Mouse (Mus musculus) liver, postnatal 0 days (tissue): ENCODE results near the gene Sbf2. TPM values are rescaled to one million over a fixed set of nuclear protein-coding genes. Genes with fewer than 3 reads are reported as not detected.

Experiments
- ATAC-seq: fragments of 200-750 bp; cut with Nextera tagmentation; 2 replicates; pipeline ENCODE4 v1.8.0; 2017; ENCODE audit warnings: mild to moderate bottlenecking, moderate library complexity
- DNase-seq: peaks from one replicate; pipeline ENCODE4 v3.0.0-alpha.2; 2016
- H3K27ac ChIP-seq: fragments of 300-500 bp; sonication (generic); 2 replicates; pipeline ENCODE4 v1.5.1; 2014; ENCODE audit warnings: antibody characterized with exemption, moderate library complexity, mild to moderate bottlenecking, low read depth
- H3K27me3 ChIP-seq: fragments of 300-500 bp; sonication (generic); 2 replicates; pipeline ENCODE4 v1.6.1; 2014; ENCODE audit warnings: low read length, control low read depth, mixed read lengths; ENCODE audit not compliant: insufficient read depth
- H3K36me3 ChIP-seq: fragments of 300-500 bp; sonication (generic); replicated peaks from 2 replicates; pipeline ENCODE4 v1.6.1; 2014; ENCODE audit warnings: mild to moderate bottlenecking, control low read depth, low read length, moderate library complexity, mixed read lengths; ENCODE audit not compliant: insufficient read depth
- H3K4me1 ChIP-seq: fragments of 300-500 bp; sonication (generic); 2 replicates; pipeline ENCODE4 v1.6.1; 2014; ENCODE audit warnings: antibody characterized with exemption, mild to moderate bottlenecking, control low read depth; ENCODE audit not compliant: insufficient read depth
- H3K4me2 ChIP-seq: fragments of 300-500 bp; sonication (generic); 2 replicates; pipeline ENCODE4 v1.6.1; 2014; ENCODE audit warnings: low read depth, mild to moderate bottlenecking, low read length, moderate library complexity, mixed read lengths
- H3K4me3 ChIP-seq: fragments of 300-500 bp; sonication (generic); 2 replicates; pipeline ENCODE4 v1.5.1; 2014; ENCODE audit warnings: low read depth, low read length
- H3K9ac ChIP-seq: fragments of 300-500 bp; sonication (generic); replicated peaks from 2 replicates; pipeline ENCODE4 v1.6.1; 2014; ENCODE audit warnings: mild to moderate bottlenecking, moderate library complexity
- H3K9me3 ChIP-seq: fragments of 300-500 bp; sonication (generic); 2 replicates; pipeline ENCODE4 v1.6.1; 2016; ENCODE audit warnings: mild to moderate bottlenecking, control low read depth, low read length, mixed read lengths
- CTCF ChIP-seq: sonication (generic); IDR thresholded peaks from 2 replicates; pipeline ENCODE4 v1.5.1; 2016; ENCODE audit warnings: antibody characterized with exemption, low read depth
- EP300 ChIP-seq: IDR thresholded peaks from 2 replicates; pipeline ENCODE4 v1.6.1; 2016; ENCODE audit warnings: antibody characterized with exemption, low read depth, mild to moderate bottlenecking
- WGBS: fragments of 180-500 bp; shearing (Covaris S2); extraction: QIAGEN DNeasy Blood & Tissue Kit; methylation state at CpG from one replicate; pipeline ENCODE4 v1.1.7; 2014; ENCODE audit not compliant: insufficient replicate concordance; 5-methylcytosine and 5-hydroxymethylcytosine counted together
- polyA plus RNA-seq: library from polyadenylated mRNA; unstranded; fragments of >200 nt; fragmentation: Nextera tagmentation; extraction: Ambion mirVana; gene quantifications from 2 replicates; pipeline ENCODE4 v1.2.1, GENCODE M21; 2015

Gene Sbf2
- polyA plus RNA-seq, 1 experiment from 2014 or later, result 5.9 TPM

- no peak overlapping the region for H3K27ac ChIP-seq
- no peak overlapping the region for H3K9ac ChIP-seq
- WGBS, result 63% methylated on average over 6 of the region's 6 CpGs
- ATAC-seq, result no peak
- TF ChIP-seq CTCF, result no peak
- no peak for TF ChIP-seq EP300
- H3K36me3 ChIP-seq, result no peaks in the 10 kb centered on the region
- no peaks in the 10 kb centered on the region for H3K9me3 ChIP-seq
- H3K4me2 ChIP-seq, result no peak overlapping the region
- H3K4me3 ChIP-seq, result no peak overlapping the region
- no peaks in the 10 kb centered on the region for H3K27me3 ChIP-seq
- H3K4me1 ChIP-seq, result no peaks in the 10 kb centered on the region
- no peak for DNase-seq
These were observed 311.8 kb downstream of the Sbf2 start for GRCm38 (mm10) chr7:110302886-110303285.

- Histone ChIP-seq H3K9me3 (no peaks in the 10 kb centered on the region), H3K4me2 (no peak overlapping the region), H3K9ac (no peak overlapping the region), H3K4me3 (no peak overlapping the region), H3K27me3 (no peaks in the 10 kb centered on the region), H3K27ac (peak overlapping the region; percentile 76; the same call in 1 of the 2 replicates), H3K4me1 (no peaks in the 10 kb centered on the region), H3K36me3 (no peaks in the 10 kb centered on the region)
- 80% methylated on average over 17 of the region's 17 CpGs for WGBS
- ATAC-seq (no peak), DNase-seq (no peak)
- no peak for TF ChIP-seq CTCF
- TF ChIP-seq EP300, result no peak
These were observed 315.8 kb downstream of the Sbf2 start for GRCm38 (mm10) chr7:110298739-110299410.

- Histone ChIP-seq H3K4me2 (no peak overlapping the region), H3K36me3 (no peaks in the 10 kb centered on the region), H3K9ac (no peak overlapping the region), H3K27ac (peak overlapping the region; percentile 76), H3K9me3 (no peaks in the 10 kb centered on the region), H3K4me3 (no peak overlapping the region), H3K4me1 (no peaks in the 10 kb centered on the region), H3K27me3 (no peaks in the 10 kb centered on the region)
- TF ChIP-seq EP300, result no peak
- no peak for TF ChIP-seq CTCF
- ATAC-seq (no peak), DNase-seq (no peak)
- WGBS, result 71% methylated on average over 7 of the region's 7 CpGs
These were observed 316.6 kb downstream of the Sbf2 start for GRCm38 (mm10) chr7:110298090-110298489.

GRCm38 (mm10) chr7:110297611-110298010, 317.1 kb downstream of the Sbf2 start:
- peak overlapping the region; percentile 76 for H3K27ac ChIP-seq
- ATAC-seq (0 out of 2 replicates have a peak, but pooled peaks have one; percentile 5), DNase-seq (no peak)
- H3K27me3 ChIP-seq, result no peaks in the 10 kb centered on the region
- H3K9ac ChIP-seq, result no peak overlapping the region
- no peaks in the 10 kb centered on the region for H3K4me1 ChIP-seq
- H3K9me3 ChIP-seq, result no peaks in the 10 kb centered on the region
- WGBS, result 72% methylated on average over 4 of the region's 4 CpGs
- no peak overlapping the region for H3K4me2 ChIP-seq
- TF ChIP-seq CTCF, result no peak
- TF ChIP-seq EP300, result no peak
- H3K36me3 ChIP-seq, result no peaks in the 10 kb centered on the region
- H3K4me3 ChIP-seq, result no peak overlapping the region

- Histone ChIP-seq H3K9ac (no peak overlapping the region), H3K4me2 (no peak overlapping the region), H3K4me3 (no peak overlapping the region), H3K36me3 (no peaks in the 10 kb centered on the region), H3K9me3 (no peaks in the 10 kb centered on the region), H3K27ac (peak overlapping the region; percentile 76), H3K27me3 (no peaks in the 10 kb centered on the region), H3K4me1 (no peaks in the 10 kb centered on the region)
- 55% methylated on average over 17 of the region's 17 CpGs for WGBS
- ATAC-seq, result peak; percentile 54
- TF ChIP-seq CTCF, result no peak
- DNase-seq, result peak; percentile 35
These were observed 317.7 kb downstream of the Sbf2 start for GRCm38 (mm10) chr7:110296889-110297603.

GRCm38 (mm10) chr7:110289647-110290046, 325.1 kb downstream of the Sbf2 start:
- TF ChIP-seq EP300 (no peak), CTCF (no peak)
- 74% methylated on average over 4 of the region's 4 CpGs for WGBS
- H3K9ac ChIP-seq, result no peak overlapping the region

More at GRCm38 (mm10) chr7:110289647-110290046, 325.1 kb downstream of the Sbf2 start:
- H3K36me3 ChIP-seq, result no peaks in the 10 kb centered on the region; the same call in 1 of the 2 replicates
- no peaks in the 10 kb centered on the region for H3K9me3 ChIP-seq
- no peak overlapping the region for H3K4me3 ChIP-seq
- no peak overlapping the region for H3K4me2 ChIP-seq
- H3K27ac ChIP-seq, result no peak overlapping the region
- no peaks in the 10 kb centered on the region for H3K4me1 ChIP-seq
- DNase-seq (no peak), ATAC-seq (no peak)
- H3K27me3 ChIP-seq, result no peaks in the 10 kb centered on the region
